Mouse (Mus musculus) olfactory bulb, adult 2 months (tissue): ENCODE measurements around the gene Apod.

Experiments used
- CTCF ChIP-seq: fragments of 200-500 bp; IDR thresholded peaks from 2 replicates; pipeline ENCODE4 v1.5.1; 2012; ENCODE audit warnings: low read depth, mild to moderate bottlenecking, low read length, moderate library complexity; ENCODE audit not compliant: insufficient read depth
- POLR2A ChIP-seq: fragments of 200-500 bp; IDR thresholded peaks from 2 replicates; pipeline ENCODE4 v1.6.1; 2012; ENCODE audit warnings: mild to moderate bottlenecking, low read depth, low read length, moderate library complexity; ENCODE audit not compliant: insufficient read depth

- TF ChIP-seq POLR2A (no peak), CTCF (no peak)
Observed at GRCm38 (mm10) chr16:31300883-31301532, 13.6 kb downstream of the Apod start.
